Mouse (Mus musculus) common myeloid progenitor, adult 5-6 weeks (primary cell): Measurements from ENCODE around the gene Car6. TPM values are rescaled to one million over a fixed set of nuclear protein-coding genes. Genes with fewer than 3 reads are reported as not detected.

ENCODE experiments used
- ATAC-seq: replicated peaks from 2 replicates; pipeline ENCODE4 v1.8.0; 2016; ENCODE audit warnings: low read depth, mild to moderate bottlenecking, moderate TSS enrichment, inconsistent platforms; ENCODE audit not compliant: poor library complexity, severe bottlenecking
- total RNA-seq: library from RNA; stranded (forward); fragments of 200-1000, 187-1606 nt; gene quantifications from 2 replicates; pipeline ENCODE4 v1.2.3, GENCODE M21; 2017

Car6 gene
- not detected in 2 replicates for total RNA-seq

DNA sequence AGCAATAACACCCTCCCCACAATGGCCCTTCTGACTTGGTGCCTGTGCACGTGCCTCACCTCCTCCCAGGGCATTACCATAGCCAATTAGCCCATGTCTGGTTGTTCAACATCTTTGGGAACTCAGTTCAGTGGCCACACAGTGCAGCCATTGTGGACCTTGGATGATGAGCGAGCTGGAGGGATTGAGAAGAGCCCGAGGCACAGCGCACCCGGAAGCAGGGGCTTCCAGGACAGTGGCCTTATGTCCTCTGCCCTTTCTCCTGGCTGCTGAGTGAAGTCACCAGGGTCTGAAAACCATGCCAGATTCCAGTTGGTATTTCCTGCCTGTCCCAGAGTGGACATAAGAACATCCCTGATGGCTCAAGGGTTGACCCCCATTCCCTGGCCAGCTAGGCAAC, at the start of gene Car6:
Gene Car6, minus strand, starts transcription at position 101 of the 400 bp plus-strand sequence.
- no peak for ATAC-seq

DNA sequence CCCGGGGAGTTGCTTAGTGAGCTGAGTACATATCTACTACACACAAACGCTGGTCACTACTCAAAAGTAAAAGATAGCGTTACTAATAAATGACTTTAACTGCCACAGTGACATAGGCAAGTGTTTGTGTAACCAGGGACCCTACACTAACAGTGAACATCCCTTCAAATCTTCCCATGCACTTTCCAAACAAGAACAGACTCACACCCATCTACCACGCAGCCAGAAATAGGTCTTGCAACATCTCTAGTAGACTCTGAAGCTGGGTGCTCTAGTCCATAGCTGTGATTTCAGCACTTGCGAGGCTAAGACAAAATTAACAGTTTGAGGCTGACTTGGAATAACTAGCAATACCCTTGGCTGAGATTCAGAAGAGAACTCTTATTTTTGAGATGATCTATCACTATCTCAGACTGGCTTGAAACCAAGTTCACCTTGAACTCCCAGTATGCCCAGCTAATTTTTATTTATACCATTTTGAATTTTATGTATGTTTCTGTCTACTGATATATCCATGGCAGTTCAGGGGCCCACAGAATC, 48.7 kb upstream of the Car6 start:
- ATAC-seq = no peak

DNA sequence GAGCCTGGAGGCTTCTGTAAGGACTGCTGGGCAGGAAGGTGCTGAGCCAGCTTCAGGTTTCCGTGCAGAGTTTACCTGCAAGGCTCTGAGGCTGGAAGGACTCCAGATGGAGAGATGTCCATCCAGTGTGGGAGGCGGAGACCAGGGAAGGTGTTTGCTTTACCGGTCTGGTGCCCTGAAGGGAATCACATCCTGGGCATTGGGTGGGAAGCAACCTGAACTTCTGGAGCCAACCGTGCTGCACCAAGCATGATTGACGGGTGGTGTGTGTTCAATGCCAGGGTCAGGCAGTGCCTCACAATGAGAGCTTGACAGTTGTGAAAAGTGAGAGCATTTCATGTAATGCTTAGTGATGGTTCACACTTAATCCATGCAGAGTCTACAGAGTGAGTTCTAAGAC, 47.8 kb upstream of the Car6 start:
- ATAC-seq = no peak

DNA sequence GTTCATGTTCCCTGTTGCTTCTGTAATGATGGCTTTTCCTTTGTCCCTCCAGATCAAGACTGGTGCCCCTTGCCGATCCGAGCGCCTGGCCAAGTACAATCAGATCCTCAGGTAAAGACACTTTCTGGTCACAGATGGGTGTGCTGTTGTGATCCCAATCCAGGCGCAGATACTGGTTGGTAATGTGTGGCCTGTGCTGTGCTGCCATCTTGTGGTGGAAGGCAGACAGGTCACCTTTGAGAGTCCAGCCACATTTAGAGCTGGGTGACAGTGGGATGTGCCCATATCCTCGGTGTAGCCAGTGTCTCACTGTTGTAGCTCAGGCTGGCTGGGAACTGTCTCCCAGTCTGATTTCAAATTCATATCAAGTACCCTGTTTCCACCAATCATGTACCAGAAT, 46.9 kb upstream of the Car6 start:
- ATAC-seq = peak; percentile 92

DNA sequence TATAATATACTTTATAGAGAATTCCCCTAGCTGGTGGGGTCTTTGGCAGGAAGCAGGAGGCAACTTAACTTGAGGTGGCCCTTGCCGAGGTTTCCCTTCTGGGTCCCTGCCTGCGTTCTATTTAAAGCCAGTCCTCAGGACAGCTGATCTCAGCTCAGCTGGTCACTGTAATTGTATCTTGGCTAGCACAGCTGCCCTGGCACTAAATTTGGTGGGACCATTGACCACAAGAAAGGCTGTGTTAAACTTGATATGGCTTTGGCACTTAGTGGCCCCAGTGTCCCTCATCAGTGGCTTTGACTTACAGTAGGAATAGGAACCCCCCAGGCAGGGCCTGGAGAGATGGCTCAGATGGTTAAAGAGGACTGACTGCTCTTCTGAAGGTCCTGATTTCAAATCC, 44.7 kb upstream of the Car6 start:
- ATAC-seq = no peak

DNA sequence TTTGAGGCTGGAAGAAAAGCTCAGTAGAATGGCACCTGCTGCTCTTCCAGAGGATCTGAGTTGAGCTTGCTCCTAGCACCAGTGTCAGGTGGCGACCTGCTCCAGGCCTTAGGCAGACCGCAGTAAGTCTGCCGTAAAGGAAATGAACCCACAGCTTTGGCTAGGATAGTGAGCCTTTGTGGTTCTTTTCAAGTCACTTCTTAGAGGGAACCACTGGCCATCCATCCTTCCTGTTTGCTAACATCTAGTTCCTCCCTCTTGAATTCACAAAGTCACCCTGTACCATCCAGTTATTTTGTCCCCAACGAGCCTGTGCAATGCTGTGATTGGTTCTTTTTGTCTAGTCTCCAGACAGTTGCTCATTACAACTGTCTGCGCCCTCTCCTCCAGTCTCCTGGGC, 41.6 kb upstream of the Car6 start:
- ATAC-seq = peak; percentile 67

DNA sequence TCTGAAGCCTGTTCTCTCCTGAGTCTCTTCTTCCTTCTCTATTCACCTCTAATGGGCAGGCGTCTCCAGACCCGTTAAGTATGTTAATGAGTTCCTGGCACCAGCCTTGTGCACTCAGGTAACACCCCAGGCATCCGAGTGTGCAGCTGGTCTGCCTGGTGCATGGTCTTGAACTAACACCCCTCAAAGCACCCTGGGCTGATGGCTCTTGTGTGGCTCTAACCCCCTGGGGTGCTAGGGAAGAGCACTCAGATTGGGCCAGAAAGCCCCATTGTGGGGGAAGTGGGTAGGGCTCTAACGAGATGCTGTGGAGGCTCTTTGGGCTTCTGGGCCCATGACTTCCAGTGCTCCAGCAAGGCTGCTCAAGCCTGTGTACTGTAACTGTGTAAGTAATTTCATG, 40.6 kb upstream of the Car6 start:
- ATAC-seq = no peak

DNA sequence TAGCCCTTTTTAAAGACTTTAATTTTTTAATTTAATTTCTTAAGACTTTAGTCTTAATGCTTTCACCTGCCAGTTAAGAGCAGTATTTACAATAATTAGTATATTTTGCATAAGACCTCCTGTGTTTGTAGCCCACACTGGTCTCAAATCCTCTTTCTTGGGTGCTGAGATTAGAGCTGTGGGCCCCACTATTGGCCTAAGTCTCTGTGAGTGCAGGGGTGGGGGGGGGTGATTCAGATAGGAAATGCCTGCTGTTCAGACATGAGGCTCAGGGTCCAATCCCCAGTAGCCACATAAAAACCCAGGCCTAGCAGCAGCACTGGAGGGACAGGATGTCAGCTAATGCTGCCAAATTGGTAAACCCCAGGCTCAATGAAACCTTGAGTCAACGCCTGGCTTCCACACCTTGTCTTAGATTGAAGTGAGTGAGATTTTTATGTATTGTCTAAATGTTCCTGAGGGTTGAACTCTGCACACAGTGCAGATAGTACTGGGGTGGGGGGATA, 39.3 kb upstream of the Car6 start:
- no peak for ATAC-seq

DNA sequence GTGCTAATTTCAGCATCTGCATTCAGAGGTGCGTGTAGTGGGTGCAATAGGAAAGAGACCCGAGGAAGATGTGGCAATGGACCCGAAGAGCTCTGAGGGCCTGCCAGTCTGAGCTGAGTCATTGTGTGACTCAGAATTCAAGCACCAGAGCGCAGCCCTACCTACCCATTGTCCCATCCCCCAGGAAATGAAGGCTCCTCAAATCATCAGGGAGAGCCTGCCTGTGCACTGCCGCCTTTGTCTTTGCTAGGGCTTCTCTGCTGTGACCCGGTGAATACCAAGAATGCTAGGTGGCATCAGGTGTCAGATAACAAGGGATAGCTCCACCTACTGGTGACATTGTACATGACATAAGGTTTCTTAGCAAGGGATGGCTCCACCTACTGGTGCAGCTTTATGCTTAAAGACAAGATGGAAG, 38.8 kb upstream of the Car6 start:
- ATAC-seq = peak; percentile 53

DNA sequence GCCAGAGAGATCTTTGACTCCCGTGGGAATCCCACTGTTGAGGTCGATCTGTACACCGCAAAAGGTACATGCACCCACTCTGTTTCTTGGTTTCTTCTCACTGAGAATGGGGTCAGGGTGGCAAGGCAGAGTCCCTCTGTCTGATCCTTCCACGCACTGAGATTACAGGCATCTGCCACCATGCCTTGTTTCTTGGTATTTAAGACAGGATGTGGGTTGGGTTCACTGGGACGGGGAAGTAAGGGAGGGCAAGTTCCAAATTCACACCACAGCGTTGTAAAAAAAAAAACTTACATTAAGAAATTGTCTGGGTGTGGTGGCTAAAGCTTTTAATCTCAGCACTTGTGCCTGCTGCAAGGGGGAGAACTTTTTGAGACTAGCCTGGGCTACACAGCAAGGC, 38.4 kb upstream of the Car6 start:
- ATAC-seq = 0 out of 2 replicates have a peak, but pooled peaks have one; percentile 16

DNA sequence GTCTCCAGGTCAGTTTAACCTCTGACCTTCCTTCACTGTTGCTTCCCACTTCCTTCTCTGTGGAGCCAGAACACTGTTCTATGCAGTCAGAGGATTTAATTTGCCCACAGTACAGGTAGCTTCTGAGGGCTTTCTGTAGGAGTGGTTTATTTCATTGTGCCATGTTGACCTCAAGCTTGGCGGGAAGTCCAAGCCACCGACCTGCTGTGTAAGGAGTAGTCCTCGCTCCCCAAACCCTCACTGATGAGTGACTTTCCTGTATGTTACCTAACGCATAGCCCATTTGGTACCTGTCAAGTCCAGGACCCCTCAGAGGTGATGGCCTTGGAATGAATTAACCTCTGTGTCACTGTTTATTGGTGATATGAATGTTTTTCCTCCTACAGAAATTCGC, 38.0 kb upstream of the Car6 start:
- ATAC-seq = no peak

DNA sequence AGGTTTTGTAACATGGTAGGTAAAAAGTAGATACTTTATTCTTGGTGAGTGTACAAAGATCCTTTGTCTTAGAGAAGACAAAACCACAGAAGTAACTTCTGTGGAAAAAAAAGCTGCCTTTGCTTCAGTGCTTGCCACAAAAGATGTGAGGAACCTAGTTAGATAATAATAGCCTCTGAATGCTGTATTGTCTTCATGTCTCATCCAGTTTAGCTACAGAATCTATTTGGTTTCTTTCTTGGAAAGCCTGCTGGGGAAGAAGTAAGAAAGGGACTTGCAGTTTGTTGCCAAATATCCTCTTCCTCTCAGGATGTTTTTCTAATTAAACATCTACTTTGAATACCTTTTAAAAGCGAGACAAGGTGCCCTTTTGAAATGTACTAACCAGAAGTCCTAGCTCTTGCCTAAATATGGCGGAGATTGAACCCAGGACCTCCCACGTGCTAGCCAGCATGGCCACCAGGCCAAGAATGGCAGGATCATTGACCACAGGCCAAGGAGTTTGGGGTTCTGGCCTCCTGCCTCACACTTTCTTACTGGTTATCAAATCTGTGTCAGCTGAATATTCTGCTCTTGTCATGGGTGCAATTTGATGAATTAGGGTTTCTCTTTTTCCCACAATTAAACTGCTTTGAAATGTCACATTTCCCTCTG, 37.4 kb upstream of the Car6 start:
- no peak for ATAC-seq

DNA sequence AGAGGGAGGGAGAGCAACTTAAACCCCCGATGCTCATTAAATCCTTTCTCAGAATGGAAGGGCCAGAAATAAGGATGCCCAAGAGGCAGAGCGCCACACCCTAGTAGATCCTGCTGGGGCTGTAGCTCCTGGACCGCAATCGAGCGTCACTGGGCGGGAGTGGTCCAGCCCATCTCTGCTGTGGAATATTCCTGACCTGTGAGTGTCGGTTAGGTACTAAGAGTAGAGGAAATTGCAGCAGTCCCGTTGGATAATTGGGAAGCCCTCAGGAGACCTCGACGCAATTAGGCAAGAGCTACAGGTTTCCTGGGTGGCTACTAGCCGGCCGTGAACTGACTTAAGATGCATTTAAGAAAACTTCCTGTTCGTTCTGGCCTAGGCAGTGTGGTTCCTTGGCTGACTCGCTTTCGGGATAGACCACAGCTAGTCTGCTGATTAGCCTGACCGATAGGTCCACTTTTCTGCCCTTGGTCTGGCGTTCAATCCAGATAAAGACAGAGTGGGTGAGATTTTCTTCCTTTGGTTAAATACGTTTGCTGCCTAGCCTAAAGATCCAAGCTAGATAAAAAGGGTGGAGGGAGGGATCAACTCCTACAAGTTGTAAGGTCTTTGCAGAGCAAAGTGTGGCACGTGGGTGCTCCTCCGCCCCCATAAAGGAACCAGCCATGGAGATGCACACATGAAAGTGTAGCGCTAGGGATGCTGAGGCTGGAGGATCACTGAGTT, 36.7 kb upstream of the Car6 start:
- no peak for ATAC-seq

DNA sequence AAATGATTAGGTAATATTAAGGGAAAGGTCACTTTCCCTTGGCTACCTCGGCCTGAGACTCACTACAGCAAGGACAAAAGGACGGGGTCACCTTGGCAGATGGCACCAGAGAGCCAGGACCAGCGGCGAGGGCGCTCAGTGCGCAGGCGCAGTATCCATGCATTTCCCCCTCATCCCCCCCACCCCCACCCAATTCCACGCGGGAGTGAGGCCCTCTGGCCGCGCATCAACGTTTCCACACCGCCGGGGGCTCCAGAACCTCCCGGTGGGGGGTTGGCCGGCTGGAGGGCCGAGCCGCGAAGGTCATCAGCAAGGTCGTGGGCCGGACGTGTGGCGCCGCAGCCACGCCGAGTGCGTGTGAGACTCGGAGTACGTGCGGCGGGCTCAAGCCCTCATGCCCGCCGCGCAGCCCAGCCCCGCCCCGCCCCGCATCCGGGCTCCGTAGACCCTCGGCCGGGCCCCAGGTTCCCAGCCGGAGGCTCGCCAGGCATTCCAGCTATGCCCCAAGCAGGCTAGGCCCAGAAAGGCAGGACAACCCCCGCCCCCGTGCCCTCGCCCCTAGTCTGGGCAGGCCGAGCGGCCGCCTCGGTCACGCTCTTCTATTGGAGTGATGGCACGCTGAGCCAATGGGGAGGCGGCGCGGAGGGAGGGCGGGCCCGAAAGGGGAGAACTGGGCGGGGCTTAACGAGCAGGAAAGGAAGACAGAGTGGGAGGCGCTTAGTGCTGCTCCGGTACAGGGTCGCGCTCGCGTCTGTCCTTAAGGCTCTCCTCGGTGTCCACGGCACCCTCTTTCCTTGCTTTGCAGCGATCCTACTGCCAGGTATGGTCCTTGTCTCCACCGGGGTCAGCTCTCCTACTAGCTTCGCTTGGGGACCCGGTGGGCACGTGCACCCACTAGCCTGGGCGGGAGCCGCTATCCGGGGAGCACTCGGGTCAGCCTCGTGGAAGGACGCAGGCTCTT, 35.7 kb upstream of the Car6 start, which contains the start of gene Eno1:
Gene Eno1, plus strand, starts transcription at position 201 of the 961 bp plus-strand sequence.
- ATAC-seq = peak; percentile 80

DNA sequence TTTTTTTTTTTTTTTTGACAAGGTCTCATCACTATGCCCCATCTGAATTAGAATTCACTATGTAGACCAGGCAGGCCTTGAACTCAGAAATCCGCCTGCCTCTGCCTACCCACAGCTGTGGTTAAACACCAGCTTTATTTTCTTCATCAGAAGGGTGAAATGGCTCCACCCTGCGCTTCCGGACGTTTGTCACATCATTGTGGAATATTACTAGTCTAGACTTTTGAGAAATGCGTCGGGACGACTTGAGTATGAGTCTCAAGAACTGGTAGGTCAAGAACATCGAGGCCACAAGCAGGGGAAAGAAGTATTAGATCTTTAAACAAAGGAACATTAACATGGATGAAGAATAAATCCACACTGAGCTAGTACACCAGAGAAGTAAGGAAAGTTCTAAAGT, 34.9 kb upstream of the Car6 start:
- ATAC-seq = no peak

DNA sequence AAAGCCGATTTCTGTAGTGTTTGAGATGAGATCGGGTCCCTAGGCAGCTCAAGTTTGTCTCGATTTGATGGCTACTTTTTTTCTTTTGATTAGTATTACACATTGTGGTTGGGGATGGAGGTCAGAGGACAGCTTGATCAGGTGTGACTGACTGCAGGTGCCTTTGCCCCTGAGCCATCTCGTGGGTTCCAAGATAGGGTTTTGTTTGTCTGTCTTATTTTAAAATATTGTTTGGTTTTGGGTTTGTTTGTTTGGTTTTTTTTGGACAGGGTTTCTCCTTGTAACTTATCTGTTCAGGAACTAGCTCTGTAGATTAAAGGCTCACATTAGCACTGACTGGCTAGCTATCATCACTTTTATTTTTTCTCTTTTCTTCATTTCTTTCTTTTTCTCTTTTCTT, 34.5 kb upstream of the Car6 start:
- no peak for ATAC-seq

DNA sequence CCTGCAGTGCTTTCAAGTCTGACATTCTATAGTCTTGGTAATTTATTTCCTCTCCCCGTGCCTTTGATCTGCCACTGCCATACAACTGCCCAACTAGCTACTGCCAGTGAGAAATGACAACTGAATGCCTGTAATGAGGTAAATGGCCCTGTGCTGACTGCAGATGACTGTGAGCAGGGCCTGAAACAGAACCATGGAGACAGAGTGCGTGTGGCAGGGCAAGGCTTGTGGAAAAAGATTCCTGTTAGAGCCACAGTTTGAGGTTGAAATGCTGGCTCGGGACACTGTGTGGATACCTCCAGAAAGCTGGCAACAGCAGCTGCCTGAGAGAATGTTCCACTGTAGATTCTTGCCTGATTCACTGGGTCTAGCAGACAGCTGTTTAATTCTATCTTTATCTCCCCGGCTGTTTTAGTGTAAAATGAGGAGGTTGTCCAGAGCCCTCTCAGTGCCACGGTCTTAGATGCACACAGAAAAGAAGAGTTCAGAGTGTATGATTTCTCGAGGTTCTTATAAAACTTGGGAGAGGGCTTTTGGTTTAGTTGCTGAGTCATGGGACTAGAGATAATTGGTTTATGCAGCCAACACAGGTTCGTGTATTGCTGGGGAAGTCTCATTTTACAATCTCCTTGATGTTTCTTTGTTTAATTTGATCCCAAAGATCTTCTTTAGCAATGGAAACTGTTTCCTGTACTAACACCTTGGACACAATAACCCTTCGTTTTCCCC, 33.6 kb upstream of the Car6 start:
- ATAC-seq = no peak

DNA sequence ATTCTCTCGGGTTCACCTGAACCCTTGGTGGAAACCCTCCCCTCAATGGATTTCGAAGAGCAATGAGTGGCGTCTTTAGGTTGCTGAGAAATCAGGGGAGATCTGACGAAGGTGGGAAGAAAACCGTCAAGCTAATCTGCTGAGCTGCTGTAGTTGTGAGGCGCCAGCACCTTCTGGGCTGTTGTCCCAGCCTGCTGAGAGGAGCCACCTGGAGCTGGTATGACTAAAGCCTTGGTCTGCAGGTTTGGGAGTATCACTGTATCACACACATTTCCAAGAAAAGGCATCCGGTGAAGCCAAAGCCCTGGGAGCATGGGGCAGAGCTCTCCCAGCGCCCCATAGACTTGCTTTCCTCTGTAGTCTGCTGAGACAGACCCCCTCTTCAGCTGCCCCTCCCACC, 30.7 kb upstream of the Car6 start:
- ATAC-seq = no peak
